Comparison of ENCODE assay signal across 9 mouse cellular contexts in the genomic region with DNA sequence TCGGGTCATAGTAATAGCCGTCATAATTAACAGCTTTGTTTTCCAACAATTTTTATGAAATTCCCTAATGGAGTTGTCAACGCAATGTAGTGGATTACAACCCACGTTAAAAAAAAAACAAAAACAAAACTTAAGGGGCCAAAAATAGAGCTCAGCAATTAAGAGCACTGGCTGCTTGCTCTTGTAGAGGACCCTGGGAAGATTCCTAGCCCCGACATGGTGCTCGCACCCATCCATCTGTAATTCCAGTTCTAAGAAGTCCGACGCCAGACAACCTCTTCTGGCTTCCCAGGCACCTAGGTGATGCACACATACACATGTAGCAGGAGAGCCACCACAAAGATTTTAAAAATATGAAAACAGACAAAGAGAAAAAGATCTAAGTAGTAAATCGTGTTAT. TPM values are rescaled to one million over a fixed set of nuclear protein-coding genes. Genes with fewer than 3 reads are reported as not detected.
DNase-seq lines count a peak whose midpoint lies in the region; ATAC-seq and TF ChIP-seq lines count a peak whose summit lies in the region.
"Had no signal": no experiment of that assay in that cellular context is flagged by ENCODE, and none has a peak within 500 bp of the region (broad histone marks: within the 10 kb centered on the region; RNA-seq: fewer than 3 reads in every experiment).

No protein-coding gene starts in this region.

- intact Hi-C loops in gastrocnemius, postnatal 36 days (cut with DNase I) = no loop called here

- no peak for TF ChIP-seq POLR2A in cortical plate, adult 2 months (IDR thresholded peaks at IDR 0.05; ENCODE audit: extremely low read depth, insufficient read depth, low read length)

- peaks cover 17% of the 10 kb centered on the region for H3K36me3 ChIP-seq in kidney, embryonic 16.5 days (ENCODE audit: insufficient read depth, low read length)
- H3K36me3 ChIP-seq in hindbrain, embryonic 13.5 days = peaks cover 25% of the 10 kb centered on the region
- peaks cover 14% of the 10 kb centered on the region for H3K36me3 ChIP-seq in midbrain, embryonic 14.5 days (ENCODE audit: control insufficient read depth, insufficient read depth, low read length)

- no peaks in the 10 kb centered on the region for H3K27me3 ChIP-seq in kidney, embryonic 16.5 days (ENCODE audit: insufficient read depth, low read length)
- no peaks in the 10 kb centered on the region for H3K27me3 ChIP-seq in hindbrain, embryonic 13.5 days
- H3K27me3 ChIP-seq in midbrain, embryonic 14.5 days (ENCODE audit: control insufficient read depth, insufficient read depth, low read length) = no peaks in the 10 kb centered on the region

- peak overlapping the region; percentile 97; the same call in 1 of the 2 replicates for H3K27ac ChIP-seq in kidney, embryonic 16.5 days (ENCODE audit: low read length)
- H3K27ac ChIP-seq in cortical plate, adult 2 months (ENCODE audit: insufficient read depth, low read length) = peak overlapping the region; percentile 98; the same call in 1 of the 2 replicates
- H3K27ac ChIP-seq in hindbrain, embryonic 13.5 days = peak overlapping the region; percentile 97
- H3K27ac ChIP-seq in midbrain, embryonic 14.5 days (replicated peaks; ENCODE audit: low read depth, low read length) = peak overlapping the region; percentile 99

- no peak for TF ChIP-seq CTCF in cortical plate, adult 2 months (IDR thresholded peaks at IDR 0.05; ENCODE audit: extremely low read depth, insufficient read depth, low read length)

- WGBS in kidney, embryonic 16.5 days = 20% methylated on average over 9 of the region's 9 CpGs
- WGBS in hindbrain, embryonic 13.5 days = 24% methylated on average over 9 of the region's 9 CpGs
- 17% methylated on average over 9 of the region's 9 CpGs for whole genome bisulfite sequencing in midbrain, embryonic 14.5 days

- peak overlapping the region; percentile 62 for H3K4me2 ChIP-seq in kidney, embryonic 16.5 days (replicated peaks; ENCODE audit: low read depth, low read length)
- peak overlapping the region; percentile 69 for H3K4me2 ChIP-seq in hindbrain, embryonic 13.5 days
- peak overlapping the region; percentile 61 for H3K4me2 ChIP-seq in midbrain, embryonic 14.5 days (ENCODE audit: low read length)

- H3K4me1 ChIP-seq in kidney, embryonic 16.5 days (ENCODE audit: insufficient read depth, low read length) = 0 out of 2 replicates have a peak, but pooled peaks cover 3% of the 10 kb centered on the region
- H3K4me1 ChIP-seq in cortical plate, adult 2 months (ENCODE audit: control insufficient read depth, insufficient read depth, low read length) = no peaks in the 10 kb centered on the region
- H3K4me1 ChIP-seq in hindbrain, embryonic 13.5 days (replicated peaks) = peaks cover 9% of the 10 kb centered on the region
- peaks cover 4% of the 10 kb centered on the region; the same call in 1 of the 2 replicates for H3K4me1 ChIP-seq in midbrain, embryonic 14.5 days (ENCODE audit: control insufficient read depth, insufficient read depth, low read length)

- no peak for ATAC-seq in kidney, embryonic 16.5 days (ENCODE audit: low FRiP score, low TSS enrichment)
- ATAC-seq in hindbrain, embryonic 13.5 days (ENCODE audit: low FRiP score) = no peak
- no peak for ATAC-seq in midbrain, embryonic 14.5 days (ENCODE audit: low FRiP score, low TSS enrichment)

- H3K9me3 ChIP-seq in kidney, embryonic 16.5 days (ENCODE audit: low read length) = no peaks in the 10 kb centered on the region
- no peaks in the 10 kb centered on the region for H3K9me3 ChIP-seq in hindbrain, embryonic 13.5 days
- H3K9me3 ChIP-seq in midbrain, embryonic 14.5 days (ENCODE audit: control insufficient read depth, low read length) = no peaks in the 10 kb centered on the region

- no peak for DNase-seq in kidney, postnatal 25 days
- DNase-seq in midbrain, embryonic 14.5 days = no peak
- DNase-seq in adrenal gland, adult 18-20 months (ENCODE audit: low spot score in 2 of 2) = no peak
- no peak for DNase-seq in cerebellum, postnatal 4 days (ENCODE audit: low spot score in 2 of 2)
- DNase-seq in gastrocnemius, postnatal 36 days = no peak

- H3K4me3 ChIP-seq in kidney, embryonic 16.5 days (ENCODE audit: low read length) = peak overlapping the region; percentile 80
- peak overlapping the region; percentile 46 for H3K4me3 ChIP-seq in cortical plate, adult 2 months (ENCODE audit: insufficient read depth, low read length)
- H3K4me3 ChIP-seq in hindbrain, embryonic 13.5 days = peak overlapping the region; percentile 55
- peak overlapping the region; percentile 61 for H3K4me3 ChIP-seq in midbrain, embryonic 14.5 days (replicated peaks; ENCODE audit: low read depth, low read length)

- H3K9ac ChIP-seq in kidney, embryonic 16.5 days (replicated peaks; ENCODE audit: low read length) = peak overlapping the region; percentile 84
- peak overlapping the region; percentile 74 for H3K9ac ChIP-seq in hindbrain, embryonic 13.5 days
- H3K9ac ChIP-seq in midbrain, embryonic 14.5 days (replicated peaks; ENCODE audit: low read length) = peak overlapping the region; percentile 78

RNA-seq across cellular contexts. Expression of a gene that starts 0.3 kb away (rescaled TPM):
- polyA plus RNA-seq in kidney, embryonic 16.5 days (2015; fragmentation: Nextera tagmentation; extraction: Ambion mirVana) = 35.6 and 39.2 TPM in 2 replicates
- polyA plus RNA-seq in cortical plate, adult 2 months (2012; rRNA removed) = 17.9 and 19.3 TPM in 2 replicates
- polyA plus RNA-seq in hindbrain, embryonic 13.5 days (2015; fragmentation: Nextera tagmentation; extraction: Ambion mirVana) = 41.7 and 46.0 TPM in 2 replicates
- polyA plus RNA-seq in midbrain, embryonic 14.5 days (2014; fragmentation: Nextera tagmentation; extraction: Ambion mirVana) = 42.1 and 43.3 TPM in 2 replicates
- 10 to 100 TPM; 16.4 to 27.2 TPM for total RNA-seq in adrenal gland, adult 18-20 months (2021)
- total RNA-seq in gastrocnemius, postnatal 36 days (2021) = 10 to 100 TPM; 15.3 to 19.5 TPM

RNA-seq across cellular contexts. Expression of a gene that starts 13.4 kb away (rescaled TPM):
- 550 and 556 TPM in 2 replicates for polyA plus RNA-seq in kidney, embryonic 16.5 days (2015; fragmentation: Nextera tagmentation; extraction: Ambion mirVana)
- polyA plus RNA-seq in cortical plate, adult 2 months (2012; rRNA removed) = 116 and 118 TPM in 2 replicates
- polyA plus RNA-seq in hindbrain, embryonic 13.5 days (2015; fragmentation: Nextera tagmentation; extraction: Ambion mirVana) = 371 and 380 TPM in 2 replicates
- polyA plus RNA-seq in midbrain, embryonic 14.5 days (2014; fragmentation: Nextera tagmentation; extraction: Ambion mirVana) = 313 and 363 TPM in 2 replicates
- total RNA-seq in adrenal gland, adult 18-20 months (2021) = 100 to 1,000 TPM; 297 to 351 TPM
- 100 to 1,000 TPM in 1 of 2 experiments, 10 to 100 TPM in 1; 97.6 to 114 TPM for total RNA-seq in gastrocnemius, postnatal 36 days (2021)

RNA-seq across cellular contexts. Expression of a gene that starts 25.9 kb away (rescaled TPM):
- polyA plus RNA-seq in kidney, embryonic 16.5 days (2015; fragmentation: Nextera tagmentation; extraction: Ambion mirVana) = 24.7 and 26.3 TPM in 2 replicates
- 16.1 and 19.5 TPM in 2 replicates for polyA plus RNA-seq in cortical plate, adult 2 months (2012; rRNA removed)
- 8.1 and 9.5 TPM in 2 replicates for polyA plus RNA-seq in hindbrain, embryonic 13.5 days (2015; fragmentation: Nextera tagmentation; extraction: Ambion mirVana)
- 8.8 and 10.1 TPM in 2 replicates for polyA plus RNA-seq in midbrain, embryonic 14.5 days (2014; fragmentation: Nextera tagmentation; extraction: Ambion mirVana)
- total RNA-seq in adrenal gland, adult 18-20 months (2021) = 1 to 10 TPM; 2.0 to 2.7 TPM
- total RNA-seq in gastrocnemius, postnatal 36 days (2021) = 1 to 10 TPM; 1.4 to 1.5 TPM

RNA-seq across cellular contexts. Expression of a gene that starts 49.7 kb away (rescaled TPM):
- not detected in 2 replicates for polyA plus RNA-seq in kidney, embryonic 16.5 days (2015; fragmentation: Nextera tagmentation; extraction: Ambion mirVana)
- polyA plus RNA-seq in cortical plate, adult 2 months (2012; rRNA removed) = 0.40 TPM in 1 of 2 replicates, not detected in the other
- not detected in 2 replicates for polyA plus RNA-seq in hindbrain, embryonic 13.5 days (2015; fragmentation: Nextera tagmentation; extraction: Ambion mirVana)
- not detected in 2 replicates for polyA plus RNA-seq in midbrain, embryonic 14.5 days (2014; fragmentation: Nextera tagmentation; extraction: Ambion mirVana)
- total RNA-seq in adrenal gland, adult 18-20 months (2021) = not detected
- total RNA-seq in gastrocnemius, postnatal 36 days (2021) = not detected
- total RNA-seq: heart, postnatal 10 days had no signal

RNA-seq across cellular contexts. Expression of a gene that starts 49.8 kb away (rescaled TPM):
- polyA plus RNA-seq in kidney, embryonic 16.5 days (2015; fragmentation: Nextera tagmentation; extraction: Ambion mirVana) = 0.21 and 0.35 TPM in 2 replicates
- polyA plus RNA-seq in cortical plate, adult 2 months (2012; rRNA removed) = 2.8 and 4.3 TPM in 2 replicates
- 0.47 and 0.70 TPM in 2 replicates for polyA plus RNA-seq in hindbrain, embryonic 13.5 days (2015; fragmentation: Nextera tagmentation; extraction: Ambion mirVana)
- polyA plus RNA-seq in midbrain, embryonic 14.5 days (2014; fragmentation: Nextera tagmentation; extraction: Ambion mirVana) = 0.59 and 1.0 TPM in 2 replicates
- total RNA-seq in adrenal gland, adult 18-20 months (2021) = not detected
- not detected for total RNA-seq in gastrocnemius, postnatal 36 days (2021)
- total RNA-seq: heart, postnatal 10 days had no signal
